Mouse (Mus musculus): ENCODE results near the gene Fntb. TPM values are rescaled to one million over a fixed set of nuclear protein-coding genes. Genes with fewer than 3 reads are reported as not detected.

Gene Fntb
- total and polyA plus RNA-seq, 3 experiments = 10.4 to 79.8 (median 30.1) TPM

DNA sequence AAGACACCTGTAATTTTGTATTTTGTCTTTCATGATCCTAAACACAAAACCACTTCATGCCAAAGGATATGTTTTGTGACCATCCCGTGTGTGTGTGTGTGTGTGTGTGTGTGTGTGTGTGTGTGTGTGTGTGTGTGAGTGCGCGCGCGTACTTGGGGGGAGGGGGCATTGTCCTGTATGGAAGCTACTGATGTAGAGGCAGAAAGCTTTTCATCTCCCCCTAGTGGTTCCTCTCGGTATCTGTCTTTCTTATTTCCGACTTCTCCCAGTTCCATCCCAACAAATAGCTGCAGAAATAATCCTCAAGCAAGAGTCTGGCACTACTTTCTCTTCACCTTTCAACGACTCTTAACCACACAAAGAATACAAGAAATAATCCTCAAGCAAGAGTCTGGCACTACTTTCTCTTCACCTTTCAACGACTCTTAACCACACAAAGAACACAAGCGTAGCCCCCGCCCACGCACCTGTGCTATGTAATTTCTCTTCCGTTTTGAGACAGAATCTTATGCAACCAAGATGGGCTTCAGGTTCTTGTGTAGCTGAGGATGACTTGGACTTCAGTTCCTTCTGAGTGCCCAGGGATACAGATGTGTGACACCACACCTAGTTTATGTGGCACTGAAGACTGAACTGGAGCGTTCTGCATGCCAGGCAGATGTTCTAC, 12.6 kb upstream of the Fntb start:
- Histone ChIP-seq H3K4me1 (ENCODE audit: insufficient read depth, low read depth, low read length) (peaks cover 12% of the 10 kb centered on the region), H3K36me3 (replicated peaks) (no peaks in the 10 kb centered on the region), H3K9me3 (replicated peaks) (peaks cover 14% of the 10 kb centered on the region), H3K4me3 (ENCODE audit: low read depth, low read length) (peak overlapping the region; percentile 61; the same call in 1 of the 2 replicates), H3K27me3 (ENCODE audit: insufficient read depth, low read length) (no peaks in the 10 kb centered on the region; the same call in 1 of the 2 replicates)
- peak; percentile 62 for DNase-seq (ENCODE audit: low spot score)
- ATAC-seq (ENCODE audit: extremely low read depth, insufficient number of reproducible peaks, low FRiP score, poor library complexity, severe bottlenecking) = no peak
- TF ChIP-seq CTCF (IDR thresholded peaks at IDR 0.05; ENCODE audit: low read depth, low read length) (peak; percentile 47), POLR2AphosphoS5 (IDR thresholded peaks at IDR 0.05; ENCODE audit: insufficient replicate concordance, low read depth, low read length) (no peak), GATA2 (IDR thresholded peaks at IDR 0.05; ENCODE audit: borderline replicate concordance, low read depth, low read length) (no peak), GATA1 (IDR thresholded peaks at IDR 0.05; ENCODE audit: borderline replicate concordance, low read length) (no peak), TAL1 (conservative IDR thresholded peaks at IDR 0.05; ENCODE audit: low read depth, low read length) (no peak)

DNA sequence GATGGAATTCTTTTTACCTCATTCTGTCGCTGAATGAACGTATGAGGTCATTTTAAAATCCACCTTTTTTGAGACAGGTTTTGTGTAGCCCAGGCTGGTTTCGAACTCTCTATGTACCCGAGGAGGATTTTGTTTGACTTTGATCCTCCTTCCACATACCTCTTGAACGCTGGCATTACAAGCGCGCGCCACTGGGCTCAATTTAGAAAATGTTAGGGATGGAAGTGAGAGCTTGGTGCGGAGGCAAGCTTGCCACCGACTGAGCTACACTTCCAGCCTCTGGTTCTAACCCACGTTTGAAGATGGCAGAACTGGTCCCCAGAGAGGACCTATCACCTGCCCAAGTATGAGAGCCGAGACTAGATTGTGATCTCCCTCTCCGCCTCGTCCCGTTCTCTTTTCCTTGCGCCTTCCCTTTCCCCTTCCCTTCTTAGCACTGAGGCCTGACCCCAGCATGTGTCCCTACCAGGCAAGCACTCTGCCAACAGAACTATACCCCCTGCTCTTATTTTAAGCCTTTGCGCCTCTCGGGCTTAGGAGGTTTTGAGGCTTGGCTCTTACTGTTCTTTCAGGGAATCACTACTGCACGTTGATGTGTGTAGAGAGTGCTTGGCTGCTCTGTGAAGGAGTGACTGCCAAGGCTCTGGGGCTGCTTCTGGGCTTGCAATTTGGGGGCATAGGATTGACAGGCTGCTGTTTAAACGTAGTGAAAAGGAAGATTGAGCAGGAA, 677 bp downstream of the Fntb start:
- TF ChIP-seq POLR2AphosphoS5 (IDR thresholded peaks at IDR 0.05; ENCODE audit: insufficient replicate concordance, low read depth, low read length) = no peak
- TF ChIP-seq CTCF (IDR thresholded peaks at IDR 0.05; ENCODE audit: low read depth, low read length) = no peak
- TF ChIP-seq GATA2 (IDR thresholded peaks at IDR 0.05; ENCODE audit: borderline replicate concordance, low read depth, low read length) = no peak
- TF ChIP-seq GATA1 (IDR thresholded peaks at IDR 0.05; ENCODE audit: borderline replicate concordance, low read length) = no peak
- no peak for TF ChIP-seq TAL1 (conservative IDR thresholded peaks at IDR 0.05; ENCODE audit: low read depth, low read length)
- Histone ChIP-seq H3K27me3 (ENCODE audit: insufficient read depth, low read length) (no peaks in the 10 kb centered on the region), H3K36me3 (replicated peaks) (peaks cover 29% of the 10 kb centered on the region), H3K9me3 (replicated peaks) (no peaks in the 10 kb centered on the region), H3K4me3 (ENCODE audit: low read depth, low read length) (peak overlapping the region; percentile 80), H3K4me1 (ENCODE audit: insufficient read depth, low read depth, low read length) (peaks cover 39% of the 10 kb centered on the region)
- DNase-seq (ENCODE audit: low spot score) (no peak), ATAC-seq (ENCODE audit: extremely low read depth, insufficient number of reproducible peaks, low FRiP score, poor library complexity, severe bottlenecking) (no peak)

DNA sequence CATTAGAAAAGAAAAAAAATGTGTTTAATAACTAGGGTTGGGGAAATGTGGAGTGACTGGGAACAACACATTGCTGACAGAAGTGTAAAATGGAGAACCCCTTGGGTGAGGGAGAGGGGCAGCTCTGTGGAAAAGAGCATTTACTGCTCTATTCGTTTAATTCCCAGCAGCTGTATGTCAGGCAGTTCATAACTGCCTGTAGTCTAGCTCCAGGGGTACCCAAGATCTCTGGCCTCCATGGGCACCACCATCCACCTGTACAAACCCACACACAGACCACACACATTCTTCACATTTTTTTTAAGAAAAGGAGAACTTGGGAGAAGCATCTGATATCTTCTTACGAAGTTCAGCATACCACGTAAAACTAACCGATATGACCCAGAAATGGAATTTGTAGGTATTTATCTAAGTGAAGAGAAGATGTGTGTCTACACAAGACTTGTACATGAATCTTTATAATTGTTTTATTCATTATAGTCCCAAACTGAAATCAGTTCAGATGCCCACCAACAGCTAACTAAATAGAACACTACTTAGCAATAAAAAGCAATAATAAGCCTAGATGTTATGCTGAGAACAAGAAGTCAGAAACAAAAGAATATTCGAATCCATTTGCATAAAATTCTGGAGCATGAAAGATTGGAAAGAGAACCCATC, 5.6 kb downstream of the Fntb start:
- no peak overlapping the region for H3K4me3 ChIP-seq (ENCODE audit: low read depth, low read length)
- no peaks in the 10 kb centered on the region for H3K27me3 ChIP-seq (ENCODE audit: insufficient read depth, low read length)
- peaks cover 58% of the 10 kb centered on the region for H3K36me3 ChIP-seq (replicated peaks)
- TF ChIP-seq GATA1 (IDR thresholded peaks at IDR 0.05; ENCODE audit: borderline replicate concordance, low read length) = no peak
- TF ChIP-seq POLR2AphosphoS5 (IDR thresholded peaks at IDR 0.05; ENCODE audit: insufficient replicate concordance, low read depth, low read length) = no peak
- TF ChIP-seq CTCF (IDR thresholded peaks at IDR 0.05; ENCODE audit: low read depth, low read length) = no peak
- no peak for TF ChIP-seq GATA2 (IDR thresholded peaks at IDR 0.05; ENCODE audit: borderline replicate concordance, low read depth, low read length)
- no peak for TF ChIP-seq TAL1 (conservative IDR thresholded peaks at IDR 0.05; ENCODE audit: low read depth, low read length)
- H3K4me1 ChIP-seq (ENCODE audit: insufficient read depth, low read depth, low read length) = peaks cover 56% of the 10 kb centered on the region
- ATAC-seq (ENCODE audit: extremely low read depth, insufficient number of reproducible peaks, low FRiP score, poor library complexity, severe bottlenecking) (no peak), DNase-seq (ENCODE audit: low spot score) (no peak)
- no peaks in the 10 kb centered on the region for H3K9me3 ChIP-seq (replicated peaks)

DNA sequence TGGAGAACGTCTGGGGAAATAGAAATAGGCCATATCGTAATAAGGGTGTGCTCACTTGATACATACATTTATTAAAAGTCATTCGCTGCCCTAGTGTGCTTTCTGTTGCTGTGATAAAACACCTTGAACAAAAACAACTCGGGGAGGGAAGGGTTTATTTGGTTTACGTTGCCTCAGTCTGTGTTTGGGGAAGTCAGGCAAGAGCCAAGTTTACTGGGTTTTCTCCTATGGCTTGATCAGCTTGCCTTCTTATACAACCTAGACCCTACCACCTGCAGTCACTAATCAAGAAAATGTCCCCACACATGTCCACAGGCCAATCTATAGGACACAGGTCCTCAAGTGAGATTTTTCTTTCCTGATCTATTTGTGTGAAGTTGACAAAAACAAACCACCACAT, 6.2 kb downstream of the Fntb start:
- H3K9me3 ChIP-seq (replicated peaks) = no peaks in the 10 kb centered on the region
- H3K4me1 ChIP-seq (ENCODE audit: insufficient read depth, low read depth, low read length) = peaks cover 54% of the 10 kb centered on the region
- no peak overlapping the region for H3K4me3 ChIP-seq (ENCODE audit: low read depth, low read length)
- TF ChIP-seq CTCF (IDR thresholded peaks at IDR 0.05; ENCODE audit: low read depth, low read length) (no peak), TAL1 (conservative IDR thresholded peaks at IDR 0.05; ENCODE audit: low read depth, low read length) (no peak), POLR2AphosphoS5 (IDR thresholded peaks at IDR 0.05; ENCODE audit: insufficient replicate concordance, low read depth, low read length) (no peak), GATA1 (IDR thresholded peaks at IDR 0.05; ENCODE audit: borderline replicate concordance, low read length) (no peak), GATA2 (IDR thresholded peaks at IDR 0.05; ENCODE audit: borderline replicate concordance, low read depth, low read length) (no peak)
- DNase-seq (ENCODE audit: low spot score) (no peak), ATAC-seq (ENCODE audit: extremely low read depth, insufficient number of reproducible peaks, low FRiP score, poor library complexity, severe bottlenecking) (no peak)
- H3K27me3 ChIP-seq (ENCODE audit: insufficient read depth, low read length) = no peaks in the 10 kb centered on the region
- peaks cover 58% of the 10 kb centered on the region for H3K36me3 ChIP-seq (replicated peaks)

DNA sequence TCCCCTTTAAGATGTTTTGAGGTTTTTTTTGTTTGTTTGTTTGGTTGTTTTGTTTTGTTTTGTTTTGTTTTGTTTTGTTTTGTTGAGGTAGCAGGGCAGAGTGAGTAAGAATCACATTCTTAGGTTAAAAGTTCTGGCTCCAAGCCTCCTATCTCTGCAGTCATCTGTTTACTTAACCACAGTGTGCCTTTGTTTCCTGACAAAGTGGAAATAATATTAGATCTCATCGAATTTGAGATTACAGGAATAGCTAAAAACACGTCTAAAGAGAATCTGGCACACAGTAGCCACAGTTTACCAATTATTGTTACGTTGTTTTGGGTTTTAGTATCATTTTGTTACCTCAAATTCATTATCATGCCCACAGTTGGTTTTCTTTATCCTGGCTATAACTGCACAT, 9.3 kb downstream of the Fntb start:
- DNase-seq (ENCODE audit: low spot score) (no peak), ATAC-seq (ENCODE audit: extremely low read depth, insufficient number of reproducible peaks, low FRiP score, poor library complexity, severe bottlenecking) (0 out of 2 replicates have a peak, but pooled peaks have one; percentile 30)
- peaks cover 57% of the 10 kb centered on the region for H3K36me3 ChIP-seq (replicated peaks)
- H3K27me3 ChIP-seq (ENCODE audit: insufficient read depth, low read length) = no peaks in the 10 kb centered on the region
- H3K4me1 ChIP-seq (ENCODE audit: insufficient read depth, low read depth, low read length) = peaks cover 60% of the 10 kb centered on the region
- H3K4me3 ChIP-seq (ENCODE audit: low read depth, low read length) = no peak overlapping the region
- H3K9me3 ChIP-seq (replicated peaks) = no peaks in the 10 kb centered on the region
- TF ChIP-seq GATA1 (IDR thresholded peaks at IDR 0.05; ENCODE audit: borderline replicate concordance, low read length) (no peak), TAL1 (conservative IDR thresholded peaks at IDR 0.05; ENCODE audit: low read depth, low read length) (no peak), POLR2AphosphoS5 (IDR thresholded peaks at IDR 0.05; ENCODE audit: insufficient replicate concordance, low read depth, low read length) (no peak), GATA2 (IDR thresholded peaks at IDR 0.05; ENCODE audit: borderline replicate concordance, low read depth, low read length) (no peak), CTCF (IDR thresholded peaks at IDR 0.05; ENCODE audit: low read depth, low read length) (no peak)

DNA sequence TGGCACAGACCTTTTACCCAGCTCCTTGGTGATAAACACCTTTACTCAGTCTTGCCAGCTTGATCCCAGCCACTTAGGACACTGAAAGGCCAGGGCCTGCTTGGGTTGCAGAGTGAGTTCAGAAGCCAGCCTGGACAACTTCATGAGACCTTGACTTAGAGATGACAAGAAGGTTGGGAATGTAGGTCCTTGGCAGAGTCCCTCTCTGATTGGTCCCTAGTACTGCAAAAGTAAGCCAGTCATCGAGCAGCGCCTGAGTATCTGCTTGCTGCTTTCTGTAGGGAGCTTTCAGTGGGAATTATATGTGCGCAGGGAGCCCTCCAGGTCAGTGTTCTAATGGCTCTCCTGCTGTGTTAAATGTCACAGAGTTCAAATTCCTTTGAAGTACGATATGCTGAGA, 9.7 kb downstream of the Fntb start:
- ATAC-seq (ENCODE audit: extremely low read depth, insufficient number of reproducible peaks, low FRiP score, poor library complexity, severe bottlenecking) = no peak
- no peaks in the 10 kb centered on the region for H3K9me3 ChIP-seq (replicated peaks)
- DNase-seq (ENCODE audit: low spot score) = no peak
- H3K4me1 ChIP-seq (ENCODE audit: insufficient read depth, low read depth, low read length) = peaks cover 57% of the 10 kb centered on the region
- H3K27me3 ChIP-seq (ENCODE audit: insufficient read depth, low read length) = no peaks in the 10 kb centered on the region
- H3K4me3 ChIP-seq (ENCODE audit: low read depth, low read length) = no peak overlapping the region
- H3K36me3 ChIP-seq (replicated peaks) = peaks cover 58% of the 10 kb centered on the region
- TF ChIP-seq POLR2AphosphoS5 (IDR thresholded peaks at IDR 0.05; ENCODE audit: insufficient replicate concordance, low read depth, low read length) = no peak
- TF ChIP-seq GATA1 (IDR thresholded peaks at IDR 0.05; ENCODE audit: borderline replicate concordance, low read length) = no peak
- TF ChIP-seq CTCF (IDR thresholded peaks at IDR 0.05; ENCODE audit: low read depth, low read length) = no peak
